Mouse (Mus musculus) hindbrain, embryonic 12.5 days (tissue): ENCODE results near the gene Fgfr1op2. TPM values are rescaled to one million over a fixed set of nuclear protein-coding genes. Genes with fewer than 3 reads are reported as not detected.

ENCODE experiments used
- polyA plus RNA-seq: library from polyadenylated mRNA; unstranded; fragments of >200 nt; fragmentation: Nextera tagmentation; extraction: Ambion mirVana; gene quantifications from 2 replicates; pipeline ENCODE4 v1.2.1, GENCODE M21; 2016

Gene Fgfr1op2
- polyA plus RNA-seq, 1 experiment from 2014 or later, result 73.9 TPM

Other genes starting within 250 kb of the Fgfr1op2 start
- 7.4 and 8.0 TPM in 2 replicates for gene Itpr2, start 75.0 kb upstream of the Fgfr1op2 start, polyA plus RNA-seq
- 83.3 and 84.3 TPM in 2 replicates for gene Ints13, start 632 bp downstream of the Fgfr1op2 start, polyA plus RNA-seq
- gene Med21, start 65.3 kb downstream of the Fgfr1op2 start, polyA plus RNA-seq, result 106 and 116 TPM in 2 replicates
- 28.2 and 32.4 TPM in 2 replicates for gene Tm7sf3, start 65.6 kb downstream of the Fgfr1op2 start, polyA plus RNA-seq
- 19.4 and 19.6 TPM in 2 replicates for gene Stk38l, start 147.8 kb downstream of the Fgfr1op2 start, polyA plus RNA-seq
- 2.2 and 3.0 TPM in 2 replicates for gene Arntl2, start 218.9 kb downstream of the Fgfr1op2 start, polyA plus RNA-seq